Comparison of ENCODE assay signal across 8 mouse cellular contexts in the genomic region with DNA sequence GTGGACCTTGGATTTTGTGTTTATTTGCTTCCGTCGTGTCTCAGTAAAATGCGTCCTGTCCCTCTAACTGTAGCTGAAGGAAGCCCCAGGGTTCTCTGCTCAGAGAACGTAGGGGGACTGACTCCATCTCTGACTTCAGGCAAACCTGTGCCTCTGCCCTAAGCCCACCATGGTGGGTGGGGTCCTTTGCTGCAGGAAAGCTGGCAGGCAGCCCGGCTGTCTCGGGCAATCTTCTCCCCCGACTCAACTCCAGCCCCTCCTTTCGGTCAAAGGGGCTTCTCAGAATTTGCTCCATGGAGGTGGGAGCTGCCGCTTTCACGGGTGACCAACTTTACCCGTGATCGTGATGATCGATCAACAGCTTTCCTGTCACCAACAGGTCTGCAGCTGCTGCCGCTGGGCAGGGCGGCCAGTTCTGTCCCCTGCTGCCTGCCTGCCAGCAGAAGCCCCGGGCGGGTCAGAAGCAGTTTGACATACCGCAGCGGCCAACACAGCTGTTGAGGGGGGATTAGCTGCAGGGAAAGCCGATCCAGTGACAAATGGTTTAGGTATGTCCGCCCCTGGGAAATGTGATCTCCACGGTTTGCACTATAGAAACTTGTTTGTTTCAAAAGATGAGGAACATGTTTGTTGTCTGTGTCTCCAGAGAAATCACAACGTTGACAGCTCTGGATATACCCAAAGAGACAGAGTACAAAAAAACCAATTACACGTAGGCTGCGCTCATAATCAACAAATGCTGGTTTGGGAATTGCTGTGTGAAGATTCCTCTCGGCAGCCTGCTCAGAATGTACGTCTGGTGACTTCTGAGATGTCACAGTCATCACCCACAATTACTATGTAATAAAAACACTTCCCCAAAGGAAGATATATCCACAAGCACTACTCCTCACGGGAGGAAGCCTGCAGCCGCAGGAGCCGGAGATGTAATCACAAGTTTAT.
DNase-seq lines count a peak whose midpoint lies in the region; ATAC-seq and TF ChIP-seq lines count a peak whose summit lies in the region.

No protein-coding gene starts in this region.

- no peak for TF ChIP-seq CTCF in heart, adult 2 months (IDR thresholded peaks at IDR 0.05)

- WGBS in heart, adult 2 months: 15% methylated on average over 30 of the region's 30 CpGs
- WGBS in embryonic facial prominence, embryonic 13.5 days: 4% methylated on average over 30 of the region's 30 CpGs
- WGBS in hindbrain, embryonic 10.5 days: 18% methylated on average over 30 of the region's 30 CpGs
- 21% methylated on average over 30 of the region's 30 CpGs for WGBS in liver, embryonic 13.5 days (ENCODE audit: insufficient replicate concordance)
- 10% methylated on average over 30 of the region's 30 CpGs for WGBS in stomach, embryonic 15.5 days

- peak; percentile 14 to 25 for DNase-seq in heart, adult 2 months
- DNase-seq in heart, adult 9 months (ENCODE audit: low spot score in 2 of 2): no peak
- DNase-seq in hindbrain, embryonic 10.5 days (ENCODE audit: low spot score): peak; percentile 73
- no peak for DNase-seq in liver, embryonic 13.5 days
- no peak for DNase-seq in frontal cortex, postnatal 36 days (ENCODE audit: low spot score in 2 of 2)
- DNase-seq in layer of hippocampus, adult 18-20 months (ENCODE audit: low spot score in 2 of 2): no peak

- no peak overlapping the region for H3K4me3 ChIP-seq in heart, adult 2 months
- peak overlapping the region; percentile 40 for H3K4me3 ChIP-seq in embryonic facial prominence, embryonic 13.5 days
- H3K4me3 ChIP-seq in hindbrain, embryonic 10.5 days: peak overlapping the region; percentile 46
- H3K4me3 ChIP-seq in liver, embryonic 13.5 days (replicated peaks): no peak overlapping the region
- H3K4me3 ChIP-seq in stomach, embryonic 15.5 days (replicated peaks): peak overlapping the region; percentile 22

- no peak overlapping the region for H3K9ac ChIP-seq in heart, adult 2 months (ENCODE audit: low read depth, low read length)
- H3K9ac ChIP-seq in embryonic facial prominence, embryonic 13.5 days: peak overlapping the region; percentile 65
- H3K9ac ChIP-seq in liver, embryonic 13.5 days: peak overlapping the region; percentile 40; the same call in 1 of the 2 replicates
- H3K9ac ChIP-seq in stomach, embryonic 15.5 days: peak overlapping the region; percentile 13; the same call in 1 of the 2 replicates

- no peaks in the 10 kb centered on the region for H3K79me2 ChIP-seq in heart, adult 2 months (replicated peaks; ENCODE audit: control insufficient read depth, insufficient read depth, low read length)

- H3K27ac ChIP-seq in heart, adult 2 months: no peak overlapping the region
- H3K27ac ChIP-seq in embryonic facial prominence, embryonic 13.5 days: peak overlapping the region; percentile 92
- peak overlapping the region; percentile 81 for H3K27ac ChIP-seq in hindbrain, embryonic 10.5 days
- H3K27ac ChIP-seq in liver, embryonic 13.5 days: peak overlapping the region; percentile 50; the same call in 1 of the 2 replicates
- H3K27ac ChIP-seq in stomach, embryonic 15.5 days: peak overlapping the region; percentile 62

- intact Hi-C loops in heart, adult 2 months (cut with DNase I): no loop called here

- no peaks in the 10 kb centered on the region for H3K9me3 ChIP-seq in embryonic facial prominence, embryonic 13.5 days
- no peaks in the 10 kb centered on the region for H3K9me3 ChIP-seq in hindbrain, embryonic 10.5 days
- no peaks in the 10 kb centered on the region for H3K9me3 ChIP-seq in liver, embryonic 13.5 days (replicated peaks)
- no peaks in the 10 kb centered on the region for H3K9me3 ChIP-seq in stomach, embryonic 15.5 days

- ATAC-seq in embryonic facial prominence, embryonic 13.5 days (ENCODE audit: insufficient number of reproducible peaks, insufficient read depth, low FRiP score, low TSS enrichment, low read depth): peak; percentile 57; the same call in 1 of the 2 replicates
- no peak for ATAC-seq in liver, embryonic 13.5 days (ENCODE audit: low read depth)
- ATAC-seq in stomach, embryonic 15.5 days (ENCODE audit: insufficient read depth, low FRiP score, low read depth): peak; percentile 61; the same call in 1 of the 2 replicates

- no peak for TF ChIP-seq EP300 in heart, adult 2 months (IDR thresholded peaks at IDR 0.05; ENCODE audit: insufficient read depth, low read depth, low read length)

- TF ChIP-seq POLR2A in heart, adult 2 months (IDR thresholded peaks at IDR 0.05; ENCODE audit: insufficient read depth, low read depth, low read length): no peak

- no peaks in the 10 kb centered on the region for H3K27me3 ChIP-seq in heart, adult 2 months (ENCODE audit: control insufficient read depth, insufficient read depth, low read length)
- H3K27me3 ChIP-seq in embryonic facial prominence, embryonic 13.5 days: no peaks in the 10 kb centered on the region
- no peaks in the 10 kb centered on the region for H3K27me3 ChIP-seq in hindbrain, embryonic 10.5 days (ENCODE audit: insufficient read depth, poor library complexity, severe bottlenecking)
- H3K27me3 ChIP-seq in liver, embryonic 13.5 days: no peaks in the 10 kb centered on the region
- H3K27me3 ChIP-seq in stomach, embryonic 15.5 days (replicated peaks): no peaks in the 10 kb centered on the region

- H3K4me1 ChIP-seq in heart, adult 2 months (ENCODE audit: control insufficient read depth, insufficient read depth, low read length): no peaks in the 10 kb centered on the region
- H3K4me1 ChIP-seq in embryonic facial prominence, embryonic 13.5 days: peaks cover 52% of the 10 kb centered on the region
- peaks cover 45% of the 10 kb centered on the region for H3K4me1 ChIP-seq in hindbrain, embryonic 10.5 days (replicated peaks)
- peaks cover 8% of the 10 kb centered on the region for H3K4me1 ChIP-seq in liver, embryonic 13.5 days (replicated peaks)
- H3K4me1 ChIP-seq in stomach, embryonic 15.5 days: 0 out of 2 replicates have a peak, but pooled peaks cover 11% of the 10 kb centered on the region

- H3K36me3 ChIP-seq in heart, adult 2 months (ENCODE audit: control insufficient read depth, insufficient read depth, low read length): no peaks in the 10 kb centered on the region
- H3K36me3 ChIP-seq in embryonic facial prominence, embryonic 13.5 days: no peaks in the 10 kb centered on the region
- H3K36me3 ChIP-seq in hindbrain, embryonic 10.5 days: no peaks in the 10 kb centered on the region
- H3K36me3 ChIP-seq in liver, embryonic 13.5 days: no peaks in the 10 kb centered on the region
- H3K36me3 ChIP-seq in stomach, embryonic 15.5 days: no peaks in the 10 kb centered on the region

- peak overlapping the region; percentile 70 for H3K4me2 ChIP-seq in embryonic facial prominence, embryonic 13.5 days
- peak overlapping the region; percentile 38 for H3K4me2 ChIP-seq in liver, embryonic 13.5 days
- H3K4me2 ChIP-seq in stomach, embryonic 15.5 days: peak overlapping the region; percentile 62

Comparison
In these comparisons a context has a peak if more than half of its experiments do, and no peak if none do; other contexts are left out.
1. DNase-seq: peak in heart, adult 2 months (2 of 2) and hindbrain, embryonic 10.5 days (single experiment); none in heart, adult 9 months (0 of 2), liver, embryonic 13.5 days (single experiment), frontal cortex, postnatal 36 days (0 of 2) and layer of hippocampus, adult 18-20 months (0 of 2).
2. H3K4me3 ChIP-seq: peak in embryonic facial prominence, embryonic 13.5 days (single experiment), hindbrain, embryonic 10.5 days (single experiment) and stomach, embryonic 15.5 days (single experiment); none in heart, adult 2 months (single experiment) and liver, embryonic 13.5 days (single experiment).
3. Peak in every context shown above with its lines, with median percentiles within 50 percentile points of each other: H3K4me2 ChIP-seq.